Mouse (Mus musculus) testis, adult 2 months (tissue): Measurements from ENCODE around the gene 1600014C10Rik.

Experiments used
- CTCF ChIP-seq: fragments of 200-500 bp; IDR thresholded peaks from 2 replicates; pipeline ENCODE4 v1.5.1; 2012; ENCODE audit warnings: low read depth, mild to moderate bottlenecking, inconsistent platforms, low read length, moderate library complexity; ENCODE audit not compliant: control insufficient read depth, insufficient read depth, insufficient replicate concordance
- POLR2A ChIP-seq: fragments of 200-500 bp; IDR thresholded peaks from 2 replicates; pipeline ENCODE4 v1.6.1; 2012; ENCODE audit warnings: low read depth, mild to moderate bottlenecking, inconsistent platforms, low read length, moderate library complexity; ENCODE audit not compliant: control insufficient read depth

DNA sequence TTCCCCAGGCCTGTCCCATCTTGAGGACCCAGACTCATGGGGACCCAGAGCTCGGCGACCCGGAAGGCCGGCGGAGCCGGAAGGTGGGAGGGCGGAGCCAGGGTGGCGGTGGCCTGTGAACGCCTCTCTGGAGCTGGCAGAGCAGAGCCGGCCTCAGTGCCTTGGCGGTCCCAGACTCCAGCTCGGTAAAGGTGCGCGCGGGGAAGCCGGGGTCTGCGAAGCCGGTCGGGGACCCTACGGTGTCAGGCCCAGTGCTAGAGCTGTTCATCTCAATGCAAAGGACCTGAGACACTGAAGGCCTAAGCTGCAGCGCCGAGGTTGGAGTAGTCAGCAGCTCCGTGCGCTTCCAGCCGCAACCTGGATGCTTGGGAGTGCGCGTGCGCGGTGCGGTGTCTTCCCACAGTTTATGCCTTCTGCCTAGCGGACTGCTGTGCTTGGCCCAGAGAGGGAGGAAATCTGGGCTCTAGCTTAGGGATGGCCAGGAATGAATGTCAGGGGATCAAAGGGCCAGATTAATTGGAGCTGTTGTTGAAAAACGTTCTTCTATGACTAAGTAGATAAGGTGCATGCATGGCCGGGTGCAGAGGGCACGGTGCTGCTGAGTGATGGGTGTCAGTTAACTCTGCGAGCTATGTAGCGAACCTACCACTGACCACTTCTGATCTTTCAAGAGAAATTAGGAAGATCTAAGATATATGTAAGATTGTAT lies 846 bp downstream of the 1600014C10Rik start:
- no peak for TF ChIP-seq CTCF
- 0 out of 2 replicates have a peak, but pooled peaks have one; percentile 60 for TF ChIP-seq POLR2A
